Mouse (Mus musculus) cerebellum, adult 2 months (tissue): ENCODE data around the gene Ep400. TPM values are rescaled to one million over a fixed set of nuclear protein-coding genes. Genes with fewer than 3 reads are reported as not detected.

ENCODE experiments used
- DNase-seq, 2 experiments: peaks; one replicate each; pipeline ENCODE4 v3.0.0; 2021
- H3K27ac ChIP-seq: fragments of 200-500 bp; 2 replicates; pipeline ENCODE4 v1.5.1; 2012; ENCODE audit warnings: low read length, control low read depth, inconsistent platforms; ENCODE audit not compliant: insufficient read depth
- H3K27me3 ChIP-seq: fragments of 200-500 bp; 2 replicates; pipeline ENCODE4 v1.6.1; 2012; ENCODE audit warnings: inconsistent platforms, mild to moderate bottlenecking, low read length, moderate library complexity; ENCODE audit not compliant: control insufficient read depth, insufficient read depth
- H3K4me1 ChIP-seq: fragments of 200-500 bp; 2 replicates; pipeline ENCODE4 v1.6.1; 2011; ENCODE audit warnings: low read length; ENCODE audit not compliant: control insufficient read depth, insufficient read depth
- H3K4me3 ChIP-seq: fragments of 200-500 bp; replicated peaks from 2 replicates; pipeline ENCODE3; 2011; ENCODE audit warnings: mild to moderate bottlenecking, low read depth, low read length, control low read depth; ENCODE audit not compliant: insufficient read depth
- CTCF ChIP-seq: fragments of 200-500 bp; IDR thresholded peaks from 2 replicates; pipeline ENCODE4 v1.5.1; 2011; ENCODE audit warnings: low read depth, mild to moderate bottlenecking, control low read depth, low read length, moderate library complexity, borderline replicate concordance; ENCODE audit not compliant: insufficient read depth
- POLR2A ChIP-seq: fragments of 200-500 bp; IDR thresholded peaks from 2 replicates; pipeline ENCODE4 v1.6.1; 2011; ENCODE audit warnings: low read length, control low read depth, borderline replicate concordance; ENCODE audit not compliant: insufficient read depth
- WGBS: fragments of 180-500 bp; shearing (Covaris S2); methylation state at CpG from one replicate; pipeline ENCODE4 v1.1.7; 2018; 5-methylcytosine and 5-hydroxymethylcytosine counted together
- polyA plus RNA-seq: library from polyadenylated mRNA; depleted of rRNA; stranded (reverse); fragments of >200 nt; gene quantifications from 2 replicates; pipeline ENCODE4 v1.2.3, GENCODE M21; 2012; rRNA removed

Gene Ep400
- polyA plus RNA-seq, 1 experiment = 36.4 TPM

- TF ChIP-seq CTCF = no peak
- TF ChIP-seq POLR2A = no peak
- no peak for DNase-seq
- Histone ChIP-seq H3K27me3 (no peaks in the 10 kb centered on the region), H3K4me3 (no peak overlapping the region), H3K27ac (no peak overlapping the region), H3K4me1 (no peaks in the 10 kb centered on the region; the same call in none of the 2 replicates)
- 79% methylated on average over 2 of the region's 2 CpGs for WGBS
Observed at GRCm38 (mm10) chr5:110624319-110624718, 146.2 kb downstream of the Ep400 start.

- 75% methylated on average over 6 of the region's 6 CpGs for WGBS
- Histone ChIP-seq H3K4me3 (no peak overlapping the region), H3K27ac (no peak overlapping the region), H3K27me3 (no peaks in the 10 kb centered on the region), H3K4me1 (no peaks in the 10 kb centered on the region; the same call in 1 of the 2 replicates)
- DNase-seq = no peak
- TF ChIP-seq POLR2A (no peak), CTCF (no peak)
Observed at GRCm38 (mm10) chr5:110619226-110619625, 151.3 kb downstream of the Ep400 start.

Other genes with a start within 250 kb of the Ep400 start
- gene Galnt9, start 226.4 kb downstream of the Ep400 start, polyA plus RNA-seq = 102 and 107 TPM in 2 replicates
- gene Noc4l, start 117.3 kb downstream of the Ep400 start, polyA plus RNA-seq = 37.3 and 38.3 TPM in 2 replicates
- 20.8 and 25.2 TPM in 2 replicates for gene Ddx51, start 117.3 kb downstream of the Ep400 start, polyA plus RNA-seq
- gene Pus1, start 9.9 kb upstream of the Ep400 start, polyA plus RNA-seq = 26.5 and 28.8 TPM in 2 replicates
- 94.7 and 96.0 TPM in 2 replicates for gene Ulk1, start 39.4 kb upstream of the Ep400 start, polyA plus RNA-seq
- 21.6 and 24.4 TPM in 2 replicates for gene Hscb, start 69.1 kb upstream of the Ep400 start, polyA plus RNA-seq
- gene Chek2, start 69.3 kb upstream of the Ep400 start, polyA plus RNA-seq = 2.2 and 3.3 TPM in 2 replicates
- gene Ttc28, start 109.1 kb upstream of the Ep400 start, polyA plus RNA-seq = 5.5 and 6.7 TPM in 2 replicates